Mouse (Mus musculus): ENCODE data around the gene Odf2l. TPM values are rescaled to one million over a fixed set of nuclear protein-coding genes. Genes with fewer than 3 reads are reported as not detected.

Odf2l gene
- polyA plus RNA-seq (2014; fragmentation: Nextera tagmentation; extraction: Ambion mirVana): 18.7 and 19.5 TPM in 2 replicates

DNA sequence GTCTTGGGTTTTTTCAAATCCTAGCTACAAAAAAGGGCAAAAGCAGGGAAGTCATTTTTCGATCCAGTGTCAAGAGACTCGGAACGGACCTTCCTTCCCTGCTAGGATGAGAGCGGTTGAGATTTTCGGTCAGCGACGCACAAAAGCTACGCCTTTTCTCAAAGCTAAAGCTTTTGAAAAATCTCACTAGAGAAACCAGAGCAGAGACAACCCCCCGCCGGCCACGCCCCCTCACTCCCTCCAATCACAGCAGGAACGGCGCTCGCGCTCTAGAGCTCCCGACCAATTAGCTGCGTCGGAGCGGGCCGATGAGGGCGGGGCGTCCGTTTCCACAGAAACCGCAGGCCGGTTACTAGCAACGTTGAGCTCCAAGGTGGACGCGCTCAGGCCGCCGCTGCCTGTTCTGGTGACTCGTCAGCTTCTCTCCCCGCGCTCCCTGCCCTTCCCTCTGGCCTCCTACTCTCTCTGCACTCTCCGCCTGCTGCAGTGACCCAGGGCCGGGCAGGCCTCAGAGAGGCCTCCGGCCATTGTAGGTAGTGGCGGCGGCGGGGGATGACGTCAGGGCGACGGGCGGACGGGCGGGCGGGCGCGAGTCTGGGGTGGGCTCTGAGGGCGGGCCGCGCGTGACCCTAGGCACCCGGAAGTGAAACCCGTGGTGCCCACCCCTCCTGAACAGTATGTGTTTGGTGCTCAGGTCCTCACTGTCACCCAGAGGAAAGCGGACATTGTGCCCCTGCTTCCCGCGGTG, at the start of gene Odf2l:
Gene Odf2l, plus strand, starts transcription at position 335 of the 748 bp plus-strand sequence.
- H3K27me3 ChIP-seq (replicated peaks; ENCODE audit: control insufficient read depth, insufficient read depth, low read length): no peaks in the 10 kb centered on the region
- DNase-seq (ENCODE audit: low spot score) (peak; percentile 97), ATAC-seq (replicated peaks; ENCODE audit: low FRiP score) (peak; percentile 96)
- H3K36me3 ChIP-seq (ENCODE audit: control insufficient read depth, insufficient read depth, low read length): no peaks in the 10 kb centered on the region
- H3K4me3 ChIP-seq (ENCODE audit: low read depth, low read length): peak within 1 kb of the TSS; percentile 81
- H3K4me2 ChIP-seq: peak within 1 kb of the TSS; percentile 84
- WGBS: under 1% methylated on average over 57 of the region's 57 CpGs
- H3K9me3 ChIP-seq (ENCODE audit: control insufficient read depth, low read length): no peaks in the 10 kb centered on the region
- H3K9ac ChIP-seq (ENCODE audit: low read depth, low read length): peak within 1 kb of the TSS; percentile 73
- H3K27ac ChIP-seq (ENCODE audit: low read depth, low read length): peak within 1 kb of the TSS; percentile 92
- peaks cover 6% of the 10 kb centered on the region; the same call in 1 of the 2 replicates for H3K4me1 ChIP-seq (replicated peaks; ENCODE audit: control insufficient read depth, insufficient read depth, low read length)

DNA sequence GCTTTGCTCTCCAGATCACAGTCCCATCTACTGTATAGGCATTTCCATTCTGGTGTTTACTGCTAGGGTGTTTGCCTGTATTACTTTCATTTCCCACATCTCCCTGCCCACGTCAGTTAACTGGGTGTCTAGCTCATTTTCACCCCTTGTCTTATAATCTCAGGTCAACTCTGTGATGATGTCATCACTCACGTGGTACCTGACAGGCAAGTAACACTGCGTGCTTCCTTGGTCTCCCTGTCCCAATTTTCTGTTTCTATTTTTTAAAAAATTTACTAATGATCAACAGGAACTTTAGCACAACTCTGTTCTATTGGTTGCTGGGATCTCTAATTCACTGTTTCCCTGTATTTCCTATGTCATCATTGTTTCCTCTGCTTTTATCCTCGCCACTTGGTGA, 49.4 kb upstream of the Odf2l start:
- Histone ChIP-seq H3K9me3 (ENCODE audit: control insufficient read depth, low read length) (no peaks in the 10 kb centered on the region), H3K36me3 (ENCODE audit: control insufficient read depth, insufficient read depth, low read length) (no peaks in the 10 kb centered on the region), H3K27ac (ENCODE audit: low read depth, low read length) (no peak overlapping the region), H3K27me3 (replicated peaks; ENCODE audit: control insufficient read depth, insufficient read depth, low read length) (no peaks in the 10 kb centered on the region), H3K4me2 (no peak overlapping the region), H3K9ac (ENCODE audit: low read depth, low read length) (no peak overlapping the region), H3K4me3 (ENCODE audit: low read depth, low read length) (no peak overlapping the region), H3K4me1 (replicated peaks; ENCODE audit: control insufficient read depth, insufficient read depth, low read length) (no peaks in the 10 kb centered on the region)
- WGBS: 75% methylated on average over 4 of the region's 4 CpGs
- ATAC-seq (replicated peaks; ENCODE audit: low FRiP score) (no peak), DNase-seq (ENCODE audit: low spot score) (no peak)

DNA sequence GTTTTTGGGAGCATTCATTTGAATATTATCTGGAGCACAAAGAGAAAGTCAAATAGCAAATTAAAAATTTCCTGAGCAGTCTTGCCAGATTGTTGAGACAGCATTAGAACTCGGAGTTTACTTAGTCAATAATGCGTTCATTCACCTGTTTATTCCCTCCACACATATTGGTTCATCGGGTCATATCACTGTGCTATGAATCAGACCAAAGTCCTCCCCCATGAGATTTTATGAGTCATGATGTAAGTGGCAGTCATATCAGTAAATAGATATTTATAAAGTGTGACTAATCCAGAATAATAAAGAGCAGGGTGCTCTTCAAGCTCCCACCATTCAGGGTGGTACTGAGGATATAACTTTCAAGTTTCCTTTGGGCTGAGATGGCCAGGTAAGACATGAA, 46.0 kb upstream of the Odf2l start:
- H3K36me3 ChIP-seq (ENCODE audit: control insufficient read depth, insufficient read depth, low read length): no peaks in the 10 kb centered on the region
- no peak overlapping the region for H3K9ac ChIP-seq (ENCODE audit: low read depth, low read length)
- H3K4me3 ChIP-seq (ENCODE audit: low read depth, low read length): no peak overlapping the region
- no peak overlapping the region for H3K27ac ChIP-seq (ENCODE audit: low read depth, low read length)
- H3K9me3 ChIP-seq (ENCODE audit: control insufficient read depth, low read length): no peaks in the 10 kb centered on the region
- no peaks in the 10 kb centered on the region for H3K4me1 ChIP-seq (replicated peaks; ENCODE audit: control insufficient read depth, insufficient read depth, low read length)
- no peak overlapping the region for H3K4me2 ChIP-seq
- no peak for DNase-seq (ENCODE audit: low spot score)
- H3K27me3 ChIP-seq (replicated peaks; ENCODE audit: control insufficient read depth, insufficient read depth, low read length): no peaks in the 10 kb centered on the region
- 86% methylated on average over 3 of the region's 3 CpGs for WGBS
- ATAC-seq (replicated peaks; ENCODE audit: low FRiP score): no peak

DNA sequence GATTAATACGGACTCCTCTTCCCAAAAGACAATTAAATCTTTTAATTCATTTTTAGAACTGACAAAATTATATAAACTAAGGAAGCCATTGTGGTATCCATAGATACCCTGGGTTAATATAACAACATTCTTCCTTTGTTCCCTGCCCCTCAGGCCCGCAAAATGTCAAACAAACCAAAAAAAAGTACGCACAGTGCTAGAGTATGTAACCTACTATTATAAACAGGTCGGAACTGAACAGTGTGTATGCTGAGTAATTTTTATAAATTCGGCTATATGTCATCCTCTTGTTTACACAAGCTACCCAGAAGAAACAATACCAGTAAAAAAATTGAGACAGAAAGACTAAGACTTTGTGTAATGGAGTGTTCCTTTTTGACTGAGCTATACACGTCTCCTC, 40.0 kb upstream of the Odf2l start:
- DNase-seq (ENCODE audit: low spot score) (no peak), ATAC-seq (replicated peaks; ENCODE audit: low FRiP score) (no peak)
- 70% methylated on average over 6 of the region's 6 CpGs for WGBS
- Histone ChIP-seq H3K4me3 (ENCODE audit: low read depth, low read length) (no peak overlapping the region), H3K9me3 (ENCODE audit: control insufficient read depth, low read length) (no peaks in the 10 kb centered on the region), H3K27ac (ENCODE audit: low read depth, low read length) (no peak overlapping the region), H3K27me3 (replicated peaks; ENCODE audit: control insufficient read depth, insufficient read depth, low read length) (no peaks in the 10 kb centered on the region), H3K4me2 (no peak overlapping the region), H3K4me1 (replicated peaks; ENCODE audit: control insufficient read depth, insufficient read depth, low read length) (no peaks in the 10 kb centered on the region), H3K9ac (ENCODE audit: low read depth, low read length) (no peak overlapping the region), H3K36me3 (ENCODE audit: control insufficient read depth, insufficient read depth, low read length) (no peaks in the 10 kb centered on the region)

- no peak overlapping the region for H3K4me3 ChIP-seq (ENCODE audit: low read depth, low read length)
- H3K36me3 ChIP-seq (ENCODE audit: control insufficient read depth, insufficient read depth, low read length): no peaks in the 10 kb centered on the region
- no peak overlapping the region for H3K9ac ChIP-seq (ENCODE audit: low read depth, low read length)
- 73% methylated on average over 8 of the region's 8 CpGs for WGBS
- no peak overlapping the region for H3K4me2 ChIP-seq
- no peaks in the 10 kb centered on the region for H3K27me3 ChIP-seq (replicated peaks; ENCODE audit: control insufficient read depth, insufficient read depth, low read length)
- H3K27ac ChIP-seq (ENCODE audit: low read depth, low read length): no peak overlapping the region
- ATAC-seq (replicated peaks; ENCODE audit: low FRiP score) (no peak), DNase-seq (ENCODE audit: low spot score) (no peak)
- no peaks in the 10 kb centered on the region for H3K9me3 ChIP-seq (ENCODE audit: control insufficient read depth, low read length)
- H3K4me1 ChIP-seq (replicated peaks; ENCODE audit: control insufficient read depth, insufficient read depth, low read length): no peaks in the 10 kb centered on the region
Observed at GRCm38 (mm10) chr3:145080904-145081303, 37.5 kb upstream of the Odf2l start.

DNA sequence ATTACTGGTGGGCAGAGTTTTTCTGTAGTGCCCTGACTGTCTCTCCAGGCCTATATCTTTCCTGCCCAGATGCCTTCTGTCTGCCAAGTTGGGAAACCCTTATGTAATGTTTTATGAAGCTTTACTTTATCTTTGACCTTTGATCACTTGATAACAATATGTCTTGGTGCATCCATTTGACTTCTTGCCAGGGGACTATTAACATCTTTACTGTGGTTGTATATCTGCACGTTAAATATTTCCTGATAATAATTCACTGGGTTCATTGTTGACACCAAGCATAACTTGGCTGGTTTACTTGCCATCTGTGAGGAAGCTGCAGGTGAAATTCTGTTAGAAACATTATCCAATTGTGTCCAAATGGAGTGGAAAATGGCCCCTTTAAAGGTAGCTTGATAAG, 35.3 kb upstream of the Odf2l start:
- Histone ChIP-seq H3K4me2 (no peak overlapping the region), H3K4me3 (ENCODE audit: low read depth, low read length) (no peak overlapping the region), H3K4me1 (replicated peaks; ENCODE audit: control insufficient read depth, insufficient read depth, low read length) (no peaks in the 10 kb centered on the region), H3K36me3 (ENCODE audit: control insufficient read depth, insufficient read depth, low read length) (no peaks in the 10 kb centered on the region), H3K9me3 (ENCODE audit: control insufficient read depth, low read length) (no peaks in the 10 kb centered on the region), H3K27ac (ENCODE audit: low read depth, low read length) (no peak overlapping the region), H3K27me3 (replicated peaks; ENCODE audit: control insufficient read depth, insufficient read depth, low read length) (no peaks in the 10 kb centered on the region), H3K9ac (ENCODE audit: low read depth, low read length) (no peak overlapping the region)
- no peak for DNase-seq (ENCODE audit: low spot score)
- ATAC-seq (replicated peaks; ENCODE audit: low FRiP score): no peak
- WGBS: 83% methylated on average over 1 of the region's 1 CpGs

- H3K36me3 ChIP-seq (ENCODE audit: control insufficient read depth, insufficient read depth, low read length): no peaks in the 10 kb centered on the region
- no peak overlapping the region for H3K4me3 ChIP-seq (ENCODE audit: low read depth, low read length)
- no peaks in the 10 kb centered on the region for H3K9me3 ChIP-seq (ENCODE audit: control insufficient read depth, low read length)
- H3K4me2 ChIP-seq: no peak overlapping the region
- 91% methylated on average over 14 of the region's 14 CpGs for WGBS
- no peak overlapping the region for H3K9ac ChIP-seq (ENCODE audit: low read depth, low read length)
- no peak overlapping the region for H3K27ac ChIP-seq (ENCODE audit: low read depth, low read length)
- DNase-seq (ENCODE audit: low spot score) (no peak), ATAC-seq (replicated peaks; ENCODE audit: low FRiP score) (no peak)
- H3K27me3 ChIP-seq (replicated peaks; ENCODE audit: control insufficient read depth, insufficient read depth, low read length): no peaks in the 10 kb centered on the region
- no peaks in the 10 kb centered on the region for H3K4me1 ChIP-seq (replicated peaks; ENCODE audit: control insufficient read depth, insufficient read depth, low read length)
Observed at GRCm38 (mm10) chr3:145086180-145086579, 32.2 kb upstream of the Odf2l start.

- WGBS: 61% methylated on average over 8 of the region's 8 CpGs
- Histone ChIP-seq H3K4me3 (ENCODE audit: low read depth, low read length) (no peak overlapping the region), H3K9ac (ENCODE audit: low read depth, low read length) (no peak overlapping the region), H3K27ac (ENCODE audit: low read depth, low read length) (no peak overlapping the region), H3K27me3 (replicated peaks; ENCODE audit: control insufficient read depth, insufficient read depth, low read length) (no peaks in the 10 kb centered on the region), H3K4me1 (replicated peaks; ENCODE audit: control insufficient read depth, insufficient read depth, low read length) (no peaks in the 10 kb centered on the region), H3K4me2 (no peak overlapping the region), H3K36me3 (ENCODE audit: control insufficient read depth, insufficient read depth, low read length) (no peaks in the 10 kb centered on the region), H3K9me3 (ENCODE audit: control insufficient read depth, low read length) (no peaks in the 10 kb centered on the region)
- no peak for ATAC-seq (replicated peaks; ENCODE audit: low FRiP score)
- DNase-seq (ENCODE audit: low spot score): no peak
Observed at GRCm38 (mm10) chr3:145087857-145088598, 30.4 kb upstream of the Odf2l start.

DNA sequence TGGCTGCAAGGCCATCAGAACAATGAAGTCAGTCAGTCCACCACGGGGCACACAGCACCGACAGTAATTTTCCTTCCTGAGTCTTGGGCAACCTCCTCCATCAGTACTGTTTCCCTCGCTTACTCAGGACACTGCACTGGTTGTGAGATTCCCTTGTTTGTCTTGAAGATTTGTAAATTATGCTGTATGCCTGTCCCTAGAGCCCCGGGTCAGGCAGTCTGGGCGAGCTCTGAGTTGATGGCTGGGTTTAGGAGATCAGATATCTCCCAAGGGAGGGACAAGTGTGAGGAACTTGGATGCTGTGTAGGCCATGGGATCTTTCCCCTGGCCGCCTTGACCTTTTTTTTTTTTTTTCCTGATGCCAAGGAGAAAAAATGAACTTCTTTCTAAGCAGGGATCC, 19.1 kb upstream of the Odf2l start, which contains the start of gene Clca2:
Gene Clca2, minus strand, starts transcription at position 153 of the 400 bp plus-strand sequence.
- no peak within 1 kb of the TSS for H3K9ac ChIP-seq (ENCODE audit: low read depth, low read length)
- H3K4me3 ChIP-seq (ENCODE audit: low read depth, low read length): no peak within 1 kb of the TSS
- H3K36me3 ChIP-seq (ENCODE audit: control insufficient read depth, insufficient read depth, low read length): no peaks in the 10 kb centered on the region
- H3K4me1 ChIP-seq (replicated peaks; ENCODE audit: control insufficient read depth, insufficient read depth, low read length): no peaks in the 10 kb centered on the region
- H3K27ac ChIP-seq (ENCODE audit: low read depth, low read length): no peak within 1 kb of the TSS
- no peak within 1 kb of the TSS for H3K4me2 ChIP-seq
- H3K9me3 ChIP-seq (ENCODE audit: control insufficient read depth, low read length): no peaks in the 10 kb centered on the region
- H3K27me3 ChIP-seq (replicated peaks; ENCODE audit: control insufficient read depth, insufficient read depth, low read length): no peaks in the 10 kb centered on the region
- no peak for DNase-seq (ENCODE audit: low spot score)
- WGBS: 61% methylated on average over 6 of the region's 6 CpGs
- no peak for ATAC-seq (replicated peaks; ENCODE audit: low FRiP score)

Data from liver, embryonic 11.5 days (tissue).